Mouse (Mus musculus) cerebellum, adult 9-11 months (tissue): ENCODE measurements at regions not wholly inside any gene's neighbourhood (a gene's known extent, or its start where the extent isn't known, plus 50 kb on each side); places are given as distances from the start of the nearest gene placed in this dataset.
A peak's percentile ranks its signal among the peaks of the same experiment; 100 is the strongest.

Source experiments
- DNase-seq: peaks from one replicate; pipeline ENCODE4 v3.0.0; 2022

GRCm38 (mm10) chr7:129441085-129441617 is 150.5 kb upstream of the Wdr11 start:
- peak; percentile 4 for DNase-seq

- DNase-seq = no peak
These were observed 122.2 kb upstream of the Wdr11 start for GRCm38 (mm10) chr7:129469496-129469895.

- DNase-seq = no peak
These were observed 107.9 kb upstream of the Wdr11 start for GRCm38 (mm10) chr7:129483736-129484135.

- DNase-seq = no peak
These were observed 84.8 kb upstream of the Wdr11 start for GRCm38 (mm10) chr7:129506894-129507293.

- no peak for DNase-seq
These were observed 82.0 kb upstream of the Wdr11 start for GRCm38 (mm10) chr7:129509631-129510132.

- no peak for DNase-seq
These were observed 77.0 kb upstream of the Wdr11 start for GRCm38 (mm10) chr7:129514619-129515018.

- no peak for DNase-seq
These were observed 67.2 kb upstream of the Wdr11 start for GRCm38 (mm10) chr7:129524369-129524915.

GRCm38 (mm10) chr7:129525985-129526384 is 65.7 kb upstream of the Wdr11 start:
- DNase-seq = no peak

- DNase-seq = no peak
These were observed 63.4 kb upstream of the Wdr11 start for GRCm38 (mm10) chr7:129528263-129528662.

- no peak for DNase-seq
These were observed 58.2 kb upstream of the Wdr11 start for GRCm38 (mm10) chr7:129533366-129533905.
